Mouse (Mus musculus) adrenal gland, adult (tissue): ENCODE measurements around the gene Nab2.

Experiments
- DNase-seq, 2 experiments: peaks; one replicate each; pipeline ENCODE4 v3.0.0; 2022 to 2023; ENCODE audit warnings: low spot score in 1 of 2; ENCODE audit not compliant: inconsistent age in 2 of 2

Gene Nab2

GRCm38 (mm10) chr10:127668093-127669050 is at the start of gene Nab2:
TSS of gene Nab2 (minus strand) at chr10:127668568.
- DNase-seq, result peak; percentile 90 to 94

GRCm38 (mm10) chr10:127712736-127713135 is 44.4 kb upstream of the Nab2 start:
- DNase-seq, result no peak

GRCm38 (mm10) chr10:127710331-127710730 is 42.0 kb upstream of the Nab2 start:
- DNase-seq, result no peak

- peak in 1 of 2 experiments; percentile 65 for DNase-seq
Measured at GRCm38 (mm10) chr10:127708850-127709370, 40.5 kb upstream of the Nab2 start.

- peak; percentile 88 to 93 for DNase-seq
Measured at GRCm38 (mm10) chr10:127707721-127708120, 39.4 kb upstream of the Nab2 start.

GRCm38 (mm10) chr10:127705783-127706182 is 37.4 kb upstream of the Nab2 start:
- no peak for DNase-seq

- no peak for DNase-seq
Measured at GRCm38 (mm10) chr10:127704766-127705220, 36.4 kb upstream of the Nab2 start, which contains the start of gene Myo1a. TSS of gene Myo1a (plus strand) at chr10:127705170.

GRCm38 (mm10) chr10:127704293-127704692 is 35.9 kb upstream of the Nab2 start:
- DNase-seq, result no peak

- peak in 1 of 2 experiments; percentile 46 for DNase-seq
Measured at GRCm38 (mm10) chr10:127703299-127703698, 34.9 kb upstream of the Nab2 start.

- DNase-seq, result peak; percentile 87 to 88
Measured at GRCm38 (mm10) chr10:127698966-127699365, 30.6 kb upstream of the Nab2 start.

GRCm38 (mm10) chr10:127695775-127696174 is 27.4 kb upstream of the Nab2 start:
- peak; percentile 68 to 86 for DNase-seq

GRCm38 (mm10) chr10:127694636-127695035 is 26.3 kb upstream of the Nab2 start:
- DNase-seq, result peak in 1 of 2 experiments; percentile 77

- no peak for DNase-seq
Measured at GRCm38 (mm10) chr10:127691053-127691452, 22.7 kb upstream of the Nab2 start.

GRCm38 (mm10) chr10:127682886-127683285 is 14.5 kb upstream of the Nab2 start:
- DNase-seq, result no peak

GRCm38 (mm10) chr10:127679881-127680280 is 11.5 kb upstream of the Nab2 start:
- DNase-seq, result no peak

GRCm38 (mm10) chr10:127679208-127679607 is 10.8 kb upstream of the Nab2 start:
- peak in 1 of 2 experiments; percentile 20 for DNase-seq

GRCm38 (mm10) chr10:127677591-127678336 is 9.4 kb upstream of the Nab2 start:
- DNase-seq, result peak; percentile 68 to 86

- DNase-seq, result peak; percentile 95 to 96
Measured at GRCm38 (mm10) chr10:127676691-127677548, 8.6 kb upstream of the Nab2 start.

GRCm38 (mm10) chr10:127675859-127676398 is 7.6 kb upstream of the Nab2 start:
- peak; percentile 31 to 65 for DNase-seq
